Mouse (Mus musculus): ENCODE measurements around the gene Ipp.
A peak's percentile ranks its signal among the peaks of the same experiment; 100 is the strongest.

The Ipp gene

DNA sequence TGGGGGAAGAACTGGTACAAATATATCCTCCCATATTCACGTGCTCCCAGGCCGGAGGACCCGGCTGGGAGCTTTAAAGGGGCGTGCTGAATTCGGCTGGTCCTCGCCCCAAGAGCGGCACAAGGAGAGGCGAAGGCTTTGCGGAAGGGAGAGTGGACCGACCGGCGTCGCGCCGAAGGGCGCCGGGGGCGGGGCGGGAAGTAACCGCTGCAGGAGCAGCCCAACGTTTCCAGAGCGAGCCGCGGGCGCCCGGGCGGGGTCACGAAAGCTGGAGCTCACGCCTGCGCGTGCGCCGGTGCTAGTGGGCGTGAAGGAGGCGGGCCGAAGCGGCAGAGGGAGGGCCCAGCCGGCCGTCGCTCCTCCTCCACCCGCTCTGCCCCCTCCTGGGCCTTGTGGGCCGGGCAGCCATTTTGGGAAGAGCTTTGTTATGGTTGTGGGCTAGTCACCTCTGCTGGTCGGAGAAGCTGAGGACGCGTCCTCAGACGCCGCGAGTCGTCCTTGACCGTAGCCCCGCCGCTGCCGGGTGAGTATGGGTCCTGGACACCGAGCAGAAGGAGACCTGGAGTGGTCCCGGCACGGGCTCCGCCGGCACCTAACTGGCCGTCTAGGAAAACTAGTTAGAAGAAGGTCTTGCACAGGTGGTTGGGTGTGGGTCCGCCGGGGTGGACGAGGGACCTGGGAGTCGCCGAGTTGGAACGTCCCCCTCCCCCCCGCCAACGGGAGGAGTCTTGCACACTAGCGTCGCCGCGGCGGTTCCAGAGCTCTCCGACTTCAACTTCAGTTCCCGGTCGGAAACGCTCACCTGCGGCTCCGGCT lies 50.2 kb downstream of the Ipp start, which contains the start of gene Gpbp1l1:
Gene Gpbp1l1, plus strand, starts transcription at position 353 of the 816 bp plus-strand sequence.
- DNase-seq (ENCODE audit: low spot score in 2 of 2) = peak; percentile 97 to 98

GRCm38 (mm10) chr4:116558151-116558882 lies 51.0 kb downstream of the Ipp start:
- DNase-seq (ENCODE audit: low spot score in 2 of 2) = no peak
